Mouse (Mus musculus) c-Kit-positive CD71-negative TER-119-negative erythroid progenitor cells, embryonic 14.5 days (primary cell): ENCODE measurements around the gene Spr.

ENCODE experiments used
- DNase-seq: peaks from one replicate; pipeline ENCODE4 v3.0.0-alpha.2; 2013; ENCODE audit warnings: low read depth

The Spr gene

GRCm38 (mm10) chr6:85131673-85132072, 5.9 kb downstream of the Spr start:
- peak; percentile 53 for DNase-seq

- peak; percentile 18 for DNase-seq
Observed at GRCm38 (mm10) chr6:85117545-85118511, 19.7 kb downstream of the Spr start.

GRCm38 (mm10) chr6:85105033-85105615, 32.4 kb downstream of the Spr start:
- DNase-seq: no peak

GRCm38 (mm10) chr6:85103321-85103720, 34.2 kb downstream of the Spr start:
- DNase-seq: no peak

GRCm38 (mm10) chr6:85096441-85096840, 41.1 kb downstream of the Spr start:
- no peak for DNase-seq

- DNase-seq: no peak
Observed at GRCm38 (mm10) chr6:85087425-85087824, 50.1 kb downstream of the Spr start.

DNA sequence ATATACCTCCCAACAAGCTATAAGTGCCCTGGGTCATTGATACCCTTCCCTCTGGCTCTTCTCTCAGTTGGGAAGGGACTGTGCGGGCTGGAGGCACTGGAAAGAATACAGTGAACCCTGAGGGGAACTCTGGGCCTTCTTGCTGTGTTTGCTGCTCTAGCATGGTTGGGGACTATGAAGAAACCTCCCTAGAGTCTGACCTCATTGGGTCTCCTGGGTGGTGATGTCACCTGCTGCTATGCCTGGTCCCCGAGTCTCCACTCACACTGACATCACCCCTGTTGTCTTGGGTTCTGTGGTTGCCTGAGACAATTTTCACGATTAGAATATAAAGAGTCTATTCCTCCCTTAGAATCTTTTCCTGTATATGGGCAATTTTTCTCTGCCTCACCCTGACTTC, 50.9 kb downstream of the Spr start:
- DNase-seq: no peak
